Mouse (Mus musculus): Measurements from ENCODE around the gene Gm12216.

GRCm38 (mm10) chr11:53745260-53745659 lies 113.8 kb downstream of the Gm12216 start:
- no peak for TF ChIP-seq CTCF (IDR thresholded peaks at IDR 0.05; ENCODE audit: borderline replicate concordance, insufficient read depth, low read depth, low read length)
- no peak for TF ChIP-seq POLR2A (IDR thresholded peaks at IDR 0.05; ENCODE audit: borderline replicate concordance, insufficient read depth, low read length)

All from cerebellum, adult 2 months (tissue).